ENCODE assay signal across 8 mouse cellular contexts in genomic region chr2:122765071-122765793, GRCm38 (mm10). TPM values are rescaled to one million over a fixed set of nuclear protein-coding genes. Genes with fewer than 3 reads are reported as not detected.
DNase-seq lines count a peak whose midpoint lies in the region; ATAC-seq lines count a peak whose summit lies in the region.

Gene Sqor (plus strand): TSS chr2:122765237.

- H3K27ac ChIP-seq in hindbrain, embryonic 10.5 days: peak within 1 kb of the TSS; percentile 62

- under 1% methylated on average over 46 of the region's 46 CpGs for WGBS in hindbrain, embryonic 10.5 days

- H3K4me3 ChIP-seq in hindbrain, embryonic 10.5 days: peak within 1 kb of the TSS; percentile 63

- H3K36me3 ChIP-seq in hindbrain, embryonic 10.5 days: no peaks in the 10 kb centered on the region

- ATAC-seq in frontal cortex, adult (ENCODE audit: low TSS enrichment): peak; percentile 77

- H3K4me1 ChIP-seq in hindbrain, embryonic 10.5 days (replicated peaks): peaks cover 9% of the 10 kb centered on the region

- H3K9me3 ChIP-seq in hindbrain, embryonic 10.5 days: no peaks in the 10 kb centered on the region

- peaks cover 47% of the 10 kb centered on the region for H3K27me3 ChIP-seq in hindbrain, embryonic 10.5 days (ENCODE audit: insufficient read depth, poor library complexity, severe bottlenecking)

- DNase-seq in Muller cell, postnatal 12 days (ENCODE audit: inconsistent ontology term): peak; percentile 84
- DNase-seq in cerebellum, adult 8-10 months: peak; percentile 50
- peak; percentile 52 for DNase-seq in hindbrain, embryonic 10.5 days (ENCODE audit: low spot score)
- DNase-seq in layer of hippocampus, postnatal 14 days (ENCODE audit: low spot score in 2 of 2): peak; percentile 9 to 12
- peak; percentile 86 for DNase-seq in lung, postnatal 36 days
- peak; percentile 60 for DNase-seq in retina, embryonic 14.5 days (ENCODE audit: low spot score)
- DNase-seq in thymus, postnatal 4 days: peak; percentile 65

RNA-seq across cellular contexts. Expression of gene Sqor, which starts in this region (rescaled TPM):
- 2.7 and 3.3 TPM in 2 replicates for polyA plus RNA-seq in hindbrain, embryonic 10.5 days (2016; fragmentation: Nextera tagmentation; extraction: Ambion mirVana)
- 1 to 10 TPM; 5.3 to 6.5 TPM for total RNA-seq in layer of hippocampus, postnatal 14 days (2021)

Comparison
In these comparisons a context has a peak if more than half of its experiments do, and no peak if none do; other contexts are left out.
1. Peak in every context shown above with its lines: DNase-seq, ATAC-seq, H3K4me3 ChIP-seq and H3K27ac ChIP-seq.
2. DNase-seq: peak in every context shown above with its lines; median percentile 86 in lung, postnatal 36 days; 84 in Muller cell, postnatal 12 days; 65 in thymus, postnatal 4 days; 60 in retina, embryonic 14.5 days; 52 in hindbrain, embryonic 10.5 days; 50 in cerebellum, adult 8-10 months; 10 in layer of hippocampus, postnatal 14 days.